Mouse (Mus musculus) spleen, postnatal 10 days (tissue): ENCODE measurements around the gene Rab6b.
A peak's percentile ranks its signal among the peaks of the same experiment; 100 is the strongest.

Source experiments
- DNase-seq, 2 experiments: peaks; one replicate each; pipeline ENCODE4 v3.0.0; 2021 to 2022; ENCODE audit warnings: low spot score in 2 of 2

Rab6b gene

DNA sequence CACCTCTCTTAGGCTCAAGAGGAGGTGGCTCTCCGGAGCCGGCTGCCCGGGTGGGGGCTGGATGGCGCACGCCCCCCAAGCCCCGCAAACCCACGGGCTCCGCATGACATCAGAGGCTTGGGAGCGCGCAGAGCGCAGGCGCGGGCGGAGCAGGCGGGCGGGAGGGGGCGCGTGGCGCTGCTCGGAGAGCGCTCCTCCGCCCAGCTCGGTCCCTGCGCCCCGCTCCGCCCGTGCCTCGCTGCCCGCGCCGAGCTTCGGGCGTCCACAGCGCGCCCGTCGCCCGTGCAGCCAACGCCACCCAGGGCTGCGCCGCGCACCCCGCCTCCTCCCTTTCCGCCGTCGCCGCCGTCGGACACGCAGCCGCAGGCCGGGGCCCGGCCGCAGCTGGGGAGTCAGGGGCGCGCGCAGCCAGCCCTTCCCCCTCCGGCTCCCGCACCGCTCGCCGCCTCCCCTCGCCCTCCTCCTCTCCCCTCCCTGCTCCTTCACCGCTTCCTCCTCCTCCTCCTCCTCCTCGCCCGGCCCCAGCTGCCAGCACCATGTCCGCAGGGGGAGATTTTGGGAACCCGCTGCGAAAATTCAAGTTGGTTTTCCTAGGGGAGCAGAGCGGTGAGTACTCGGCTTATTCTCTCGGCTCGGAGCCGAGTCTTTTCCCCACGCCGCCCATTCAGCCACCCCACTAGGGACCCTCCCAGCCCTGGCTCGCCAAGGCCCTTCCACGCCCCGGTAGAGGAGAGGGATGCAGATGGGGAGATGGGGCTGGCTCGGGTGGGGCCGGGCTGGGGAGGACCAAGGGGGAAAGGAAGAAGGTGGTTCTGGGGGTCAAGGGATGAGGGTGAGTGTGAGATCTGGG lies at the start of gene Rab6b:
Gene Rab6b, plus strand, starts transcription at position 167 of the 850 bp plus-strand sequence.
- no peak for DNase-seq

DNA sequence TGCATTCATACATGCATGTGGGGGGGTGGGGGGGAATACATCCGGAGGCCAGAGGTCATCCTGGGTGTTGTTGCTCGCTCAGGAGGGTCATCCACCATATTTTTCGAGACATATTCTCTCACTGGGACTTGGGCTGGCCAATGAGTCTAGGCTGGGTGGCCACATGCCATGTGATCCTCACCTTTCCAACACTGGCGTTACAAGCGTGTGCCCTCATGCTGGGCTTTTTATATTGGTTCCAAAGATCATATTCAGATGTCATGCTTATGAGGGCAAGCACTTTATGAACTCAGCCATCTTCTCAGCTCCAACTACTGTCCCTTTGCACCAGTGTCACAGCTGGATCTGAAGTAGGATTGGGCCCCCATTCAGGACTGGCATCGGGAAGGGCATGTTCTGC lies 48.0 kb upstream of the Rab6b start:
- no peak for DNase-seq

DNA sequence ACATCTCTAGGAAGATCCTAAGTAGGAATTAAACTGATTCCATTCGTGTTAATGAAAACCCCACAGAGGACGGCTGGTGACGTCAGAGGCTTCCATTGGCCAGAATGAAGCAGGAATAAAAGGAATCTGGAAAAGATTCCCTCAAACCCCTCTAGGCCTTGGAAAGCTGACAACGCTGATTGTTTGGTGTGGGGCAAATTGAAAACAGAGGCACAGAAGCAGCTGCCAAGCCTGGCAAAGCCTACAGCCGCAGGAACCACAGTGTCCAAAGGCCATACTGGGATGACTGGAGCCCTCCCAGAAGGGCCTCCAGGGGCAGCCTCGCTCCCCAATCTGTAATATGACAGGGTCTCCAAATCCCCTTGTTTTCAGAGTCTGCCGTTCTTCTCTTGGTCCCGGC lies 44.7 kb upstream of the Rab6b start:
- DNase-seq: no peak

DNA sequence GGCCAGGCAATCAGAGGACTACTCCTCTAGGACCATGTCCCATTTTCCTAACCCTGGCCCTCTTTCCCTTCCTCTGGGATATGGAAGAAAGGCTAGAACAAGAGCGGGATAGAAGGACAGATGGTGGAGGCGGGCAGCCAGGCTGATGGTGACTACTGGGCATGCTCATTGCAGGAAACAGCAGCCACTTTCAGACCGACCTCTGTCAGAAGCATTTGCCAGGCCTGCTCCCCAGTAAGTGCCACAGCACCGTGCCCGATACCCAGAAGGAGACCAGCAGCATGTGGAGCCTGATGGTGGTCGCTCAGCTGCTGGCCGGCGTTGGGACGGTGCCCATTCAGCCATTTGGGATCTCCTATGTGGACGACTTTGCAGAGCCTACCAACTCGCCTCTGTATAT lies 43.9 kb upstream of the Rab6b start:
- DNase-seq: no peak

DNA sequence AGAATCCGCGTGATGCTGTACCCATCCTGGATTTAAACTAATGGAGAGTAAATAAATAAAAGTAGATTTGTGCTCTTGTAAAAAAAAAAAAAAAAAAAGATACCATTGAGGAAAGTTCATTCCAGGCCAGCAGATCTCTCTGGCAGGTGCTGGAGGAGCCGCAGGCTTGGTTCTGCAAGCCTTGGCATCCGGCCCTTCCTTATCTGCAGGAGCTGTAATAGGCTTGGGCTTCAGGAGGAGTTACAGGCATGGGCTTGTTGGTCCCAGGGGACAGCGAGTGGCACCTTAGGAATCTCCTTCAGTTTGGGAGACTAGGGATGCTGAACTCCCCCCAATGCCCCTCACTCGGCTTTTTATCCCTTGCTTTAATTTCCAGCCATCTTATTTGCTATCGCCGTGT lies 42.8 kb upstream of the Rab6b start:
- no peak for DNase-seq

DNA sequence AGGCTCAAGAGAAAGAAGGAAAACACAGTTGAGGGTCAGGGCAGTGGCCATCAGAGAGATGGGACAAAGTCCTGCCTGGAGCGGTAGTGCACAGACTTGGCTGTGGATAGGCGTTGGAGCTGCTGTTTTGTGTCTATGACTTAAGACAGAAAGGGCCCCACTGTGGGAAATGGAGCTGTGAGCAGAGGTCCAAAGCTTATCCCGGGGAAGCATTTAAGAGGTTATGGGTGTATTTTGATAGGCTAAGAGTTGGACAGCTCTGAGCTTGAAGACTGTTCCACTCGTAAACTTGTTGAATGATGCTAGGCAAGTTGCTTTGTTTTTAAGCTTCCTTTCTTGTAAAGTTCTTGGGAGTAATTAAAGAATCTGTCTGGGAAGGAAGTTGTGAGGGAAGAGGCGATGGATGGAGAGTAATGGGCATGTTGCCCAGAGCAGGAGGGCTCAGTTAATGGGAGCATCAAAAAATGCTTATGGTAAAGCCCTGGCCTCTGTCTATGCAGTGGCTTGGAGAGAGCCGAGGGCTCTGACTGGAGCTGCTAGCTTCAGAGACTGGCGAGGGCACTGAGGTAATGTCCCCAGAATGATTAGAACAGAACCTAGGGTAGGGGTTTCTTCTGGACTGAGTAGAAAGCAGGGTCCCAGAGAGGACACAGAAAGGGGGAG lies 39.9 kb upstream of the Rab6b start:
- DNase-seq: no peak

DNA sequence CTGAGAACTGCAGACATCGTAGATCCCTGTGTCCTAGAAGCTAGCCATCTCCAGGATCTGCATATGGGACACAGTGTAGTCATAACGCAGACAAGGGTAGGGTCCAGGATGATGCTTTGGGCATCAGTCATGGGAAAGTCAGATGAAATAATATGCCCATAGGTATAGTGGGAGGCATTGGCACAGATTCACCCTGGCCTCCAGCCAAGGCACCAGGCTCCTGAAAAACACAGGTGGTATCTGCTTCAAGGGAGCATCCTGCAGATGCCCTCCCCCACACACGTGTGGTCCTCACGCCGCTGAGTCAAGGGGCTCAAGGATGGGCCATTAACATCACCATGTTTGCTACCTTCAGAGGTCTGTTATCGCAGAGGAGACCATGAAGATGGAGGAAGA lies 39.4 kb upstream of the Rab6b start:
- no peak for DNase-seq

DNA sequence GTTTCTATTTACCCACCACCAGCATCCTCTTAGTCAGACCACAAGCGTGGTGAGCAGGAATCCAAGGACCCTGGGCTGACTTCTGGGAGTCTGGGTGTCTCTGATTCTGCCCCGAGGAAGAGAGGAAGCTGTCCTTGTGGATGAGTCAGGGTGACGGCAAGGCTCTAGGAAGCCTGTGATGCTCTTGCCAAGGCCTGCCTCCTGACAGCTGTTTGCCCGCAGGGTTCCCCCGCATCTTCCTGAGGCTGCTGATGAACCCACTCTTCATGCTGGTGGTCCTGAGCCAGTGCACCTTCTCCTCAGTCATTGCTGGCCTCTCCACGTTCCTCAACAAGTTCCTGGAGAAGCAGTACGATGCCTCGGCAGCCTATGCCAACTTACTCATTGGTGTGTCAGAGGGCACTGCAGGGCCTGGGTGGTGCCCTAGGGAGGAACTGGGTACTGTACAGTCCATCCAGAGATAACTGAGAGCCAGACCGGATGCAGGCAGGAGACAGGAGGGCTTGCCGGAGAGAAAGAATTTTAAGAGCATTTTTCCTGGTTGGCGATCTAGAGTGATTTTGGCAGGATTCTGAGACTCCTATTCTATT lies 38.6 kb upstream of the Rab6b start:
- no peak for DNase-seq

DNA sequence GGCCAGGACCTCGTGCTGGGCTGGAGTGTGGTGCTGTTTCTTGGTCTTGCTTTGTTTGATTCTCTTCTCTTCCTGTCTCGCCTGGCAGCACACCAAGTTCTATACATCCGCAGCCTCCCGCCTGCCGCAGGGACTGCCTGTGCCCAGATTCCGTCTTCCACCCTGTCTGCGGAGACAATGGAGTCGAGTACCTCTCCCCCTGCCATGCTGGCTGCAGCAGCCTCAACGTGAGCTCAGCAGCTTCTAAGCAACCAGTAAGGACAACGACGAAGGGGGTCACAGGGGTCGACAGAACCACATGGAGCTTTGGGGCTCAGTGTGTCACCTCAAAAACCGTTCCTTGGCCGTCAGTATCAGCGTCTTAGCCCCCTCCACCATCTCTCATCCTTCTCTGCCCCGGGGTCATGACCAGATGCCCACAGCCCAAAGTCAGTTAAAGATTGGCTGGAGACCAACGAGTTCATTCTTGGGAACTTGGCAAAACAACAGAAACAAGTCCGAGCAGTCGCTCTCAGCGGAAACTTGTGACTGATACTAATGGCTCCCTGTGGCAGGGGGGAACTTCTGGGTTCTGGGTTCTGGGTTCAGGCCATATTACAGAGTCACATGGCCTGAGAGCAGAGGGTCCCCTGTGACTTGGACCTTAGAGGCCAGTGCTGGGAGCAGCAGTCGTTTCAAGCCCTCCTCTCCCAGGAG lies 34.6 kb upstream of the Rab6b start:
- no peak for DNase-seq

DNA sequence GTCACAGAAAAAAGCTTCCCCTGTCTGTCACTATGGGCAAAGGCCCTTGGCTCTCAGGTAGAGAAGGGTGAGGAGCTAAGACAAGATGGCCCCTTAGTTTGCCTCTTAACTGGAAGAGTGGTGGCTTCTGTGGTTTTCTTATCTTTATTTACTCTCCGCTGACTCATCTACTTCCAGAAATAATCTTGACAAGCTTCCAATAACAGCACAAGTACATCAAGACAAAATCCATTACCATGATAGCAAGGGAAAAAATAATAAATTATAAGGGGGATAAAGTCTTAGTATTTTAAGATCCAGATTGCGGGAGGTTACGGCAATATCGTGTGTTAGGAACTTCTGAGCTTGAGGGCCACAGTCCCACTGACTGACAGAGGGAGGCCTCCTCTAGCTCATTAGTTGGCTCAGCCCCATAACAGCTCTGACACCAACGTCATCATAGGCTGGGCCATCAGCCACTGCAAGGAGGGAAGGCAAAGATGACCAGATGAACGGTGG lies 33.3 kb upstream of the Rab6b start:
- DNase-seq: no peak

DNA sequence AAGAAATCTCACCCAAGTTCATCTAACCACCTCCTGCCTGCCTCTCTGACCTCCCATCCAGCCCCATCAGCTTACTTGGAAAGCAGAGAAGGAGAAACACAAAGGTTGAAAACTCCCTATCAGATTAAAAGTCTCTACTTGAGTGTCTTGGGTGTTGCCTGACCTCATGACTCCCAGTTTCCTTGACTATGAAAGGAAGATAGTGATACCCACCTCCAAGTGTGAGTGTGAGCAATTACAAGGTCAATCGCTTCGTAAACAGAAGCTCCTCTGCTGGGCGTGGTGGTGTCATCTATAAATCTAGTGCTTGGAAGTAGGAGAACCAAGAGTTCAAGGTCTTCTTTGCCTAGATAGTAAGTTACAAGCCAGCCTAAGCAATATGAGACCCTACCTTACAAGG lies 31.4 kb upstream of the Rab6b start:
- no peak for DNase-seq

DNA sequence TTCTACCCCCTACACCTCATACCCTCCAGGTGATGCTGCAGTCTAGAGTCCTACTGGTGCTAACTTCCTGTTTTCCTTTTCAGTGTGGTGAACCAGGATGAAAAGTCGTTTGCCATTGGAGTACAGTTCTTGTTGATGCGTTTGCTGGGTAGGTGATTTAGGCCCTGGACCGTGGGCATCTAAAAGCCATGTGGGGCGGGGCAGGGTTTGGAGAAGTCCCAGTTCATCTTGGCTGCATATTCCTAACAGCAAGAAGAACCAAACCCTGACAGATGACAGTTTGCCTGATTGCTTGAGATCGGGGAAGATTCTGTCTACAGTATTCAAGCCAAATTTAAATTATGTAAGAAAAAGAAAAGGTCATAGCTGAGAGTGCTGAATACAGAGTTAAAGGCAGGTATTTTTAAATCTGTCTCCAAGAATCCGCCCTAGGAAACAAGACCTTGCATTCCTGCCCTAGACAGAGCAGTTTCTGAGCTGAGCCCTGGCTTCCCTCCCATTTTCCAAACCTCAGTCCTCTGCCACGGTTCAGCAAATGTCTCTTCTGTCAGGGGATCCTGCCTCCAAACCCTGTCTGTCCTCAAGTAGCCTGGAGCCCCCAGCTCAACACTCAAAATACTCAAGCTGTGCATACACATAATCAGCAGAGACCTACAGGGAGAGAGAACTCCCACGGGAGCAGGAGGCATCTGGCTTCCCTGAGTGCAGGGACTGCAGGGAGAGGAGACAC lies 29.2 kb upstream of the Rab6b start:
- DNase-seq: no peak

DNA sequence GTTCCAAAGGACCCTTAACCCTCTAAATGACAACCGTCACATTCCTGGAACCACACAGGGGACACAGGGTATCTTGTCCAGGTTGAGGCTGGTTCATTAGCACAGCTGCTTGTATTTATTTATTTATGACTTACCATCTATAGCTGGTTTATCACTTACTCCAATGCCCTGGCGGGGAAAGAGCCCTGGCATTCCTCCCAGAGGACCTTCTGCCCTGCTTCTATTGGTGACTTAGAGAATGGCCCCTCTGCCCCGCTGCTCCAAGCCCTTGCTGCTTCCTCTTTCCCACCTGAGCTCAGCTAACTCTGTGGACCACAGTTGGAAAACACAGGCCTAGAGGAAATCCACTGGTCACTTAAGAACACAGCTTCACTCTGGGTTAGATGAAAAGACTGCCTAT lies 28.2 kb upstream of the Rab6b start:
- DNase-seq: no peak

DNA sequence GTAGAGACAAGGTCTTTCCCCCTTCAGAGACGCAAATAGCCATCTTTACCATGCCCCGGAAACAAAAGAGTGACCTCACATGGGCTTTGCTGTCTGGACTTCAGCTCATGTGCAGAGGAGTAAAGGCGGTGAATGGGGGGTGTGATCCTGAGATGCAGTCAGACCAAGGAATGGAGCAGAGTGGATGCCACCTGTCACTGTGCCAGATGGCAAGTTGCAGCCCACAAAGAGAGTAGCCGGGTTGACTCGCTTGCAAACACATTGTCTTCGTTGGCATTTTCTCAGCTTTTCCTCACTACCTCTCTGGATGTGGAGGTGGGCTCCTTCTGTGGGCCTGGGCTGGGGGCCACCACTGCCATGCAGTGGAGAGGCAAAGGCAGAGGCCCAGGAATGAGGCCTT lies 24.9 kb upstream of the Rab6b start:
- no peak for DNase-seq

DNA sequence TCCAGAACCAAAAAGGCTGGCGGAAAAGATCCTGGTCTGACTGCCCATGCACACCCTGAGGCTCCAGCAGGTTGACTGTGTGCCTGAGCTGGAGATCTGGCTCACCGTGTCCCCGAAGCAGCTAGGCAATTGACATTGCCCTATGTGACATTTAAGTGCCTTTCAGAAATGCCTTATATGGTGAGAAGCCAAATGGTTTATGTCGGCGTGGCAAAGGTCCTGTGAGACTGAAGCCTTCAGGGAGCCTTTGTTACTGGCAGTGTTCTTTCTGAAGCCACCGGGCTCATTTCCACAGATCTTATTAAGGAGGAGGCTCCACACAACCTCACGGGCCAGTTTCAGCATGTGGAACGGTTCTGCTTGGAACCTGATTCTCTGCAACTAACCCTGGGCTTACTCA lies 24.3 kb upstream of the Rab6b start:
- DNase-seq: no peak

DNA sequence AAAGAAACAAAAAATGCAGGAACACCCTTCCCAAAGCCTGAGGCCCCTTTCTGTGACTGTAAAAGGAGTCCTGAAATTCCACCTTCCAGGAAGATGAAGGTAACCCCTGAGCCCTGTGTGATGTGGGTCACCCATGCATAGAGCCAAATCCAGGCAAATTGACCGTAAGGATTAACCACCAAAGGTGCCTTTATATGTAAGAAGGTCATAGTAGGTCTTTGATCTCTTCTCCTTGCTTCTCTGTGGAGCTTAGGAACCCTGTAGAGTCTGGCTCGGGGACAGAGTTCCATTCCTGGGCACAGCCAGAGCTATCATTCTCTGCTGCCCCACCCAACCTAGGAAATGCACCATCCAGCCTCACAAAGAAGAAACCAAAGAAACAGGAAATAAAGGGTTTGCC lies 22.9 kb upstream of the Rab6b start:
- no peak for DNase-seq

DNA sequence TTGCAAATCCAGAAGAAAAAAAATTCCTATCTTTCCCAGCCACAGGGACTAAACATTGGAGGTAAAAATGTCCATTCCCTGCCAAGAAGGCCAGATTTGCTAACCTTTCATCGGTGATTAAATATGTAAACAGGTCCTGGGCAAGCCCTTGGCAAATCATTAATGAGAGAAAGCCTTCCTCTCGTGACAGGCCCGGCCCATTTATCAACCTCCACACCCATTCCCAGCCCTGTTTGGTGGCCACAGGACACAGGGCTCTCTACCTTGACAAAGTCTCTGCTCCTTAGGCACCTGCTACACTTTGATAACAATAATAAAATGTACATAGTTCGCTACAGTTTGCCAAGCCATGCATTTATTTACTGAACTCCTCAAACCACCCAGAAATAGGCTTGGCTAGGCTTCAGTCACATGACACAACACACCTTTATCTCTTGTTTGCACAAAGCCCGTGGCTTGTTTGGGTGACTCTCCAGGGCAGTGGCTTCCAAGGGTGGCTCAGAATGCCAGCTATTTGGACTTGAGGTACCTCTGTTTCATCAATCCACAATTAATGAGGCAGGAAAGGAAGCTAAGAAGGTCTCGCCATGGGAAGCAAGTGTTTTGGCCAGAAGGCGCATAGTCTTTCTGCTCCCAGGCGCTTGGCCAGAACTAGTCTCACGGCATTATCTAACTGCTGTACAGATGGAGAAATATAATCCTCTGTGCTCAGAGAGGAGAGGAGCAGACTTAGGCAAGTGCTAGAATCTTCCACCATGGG lies 21.3 kb upstream of the Rab6b start:
- no peak for DNase-seq

DNA sequence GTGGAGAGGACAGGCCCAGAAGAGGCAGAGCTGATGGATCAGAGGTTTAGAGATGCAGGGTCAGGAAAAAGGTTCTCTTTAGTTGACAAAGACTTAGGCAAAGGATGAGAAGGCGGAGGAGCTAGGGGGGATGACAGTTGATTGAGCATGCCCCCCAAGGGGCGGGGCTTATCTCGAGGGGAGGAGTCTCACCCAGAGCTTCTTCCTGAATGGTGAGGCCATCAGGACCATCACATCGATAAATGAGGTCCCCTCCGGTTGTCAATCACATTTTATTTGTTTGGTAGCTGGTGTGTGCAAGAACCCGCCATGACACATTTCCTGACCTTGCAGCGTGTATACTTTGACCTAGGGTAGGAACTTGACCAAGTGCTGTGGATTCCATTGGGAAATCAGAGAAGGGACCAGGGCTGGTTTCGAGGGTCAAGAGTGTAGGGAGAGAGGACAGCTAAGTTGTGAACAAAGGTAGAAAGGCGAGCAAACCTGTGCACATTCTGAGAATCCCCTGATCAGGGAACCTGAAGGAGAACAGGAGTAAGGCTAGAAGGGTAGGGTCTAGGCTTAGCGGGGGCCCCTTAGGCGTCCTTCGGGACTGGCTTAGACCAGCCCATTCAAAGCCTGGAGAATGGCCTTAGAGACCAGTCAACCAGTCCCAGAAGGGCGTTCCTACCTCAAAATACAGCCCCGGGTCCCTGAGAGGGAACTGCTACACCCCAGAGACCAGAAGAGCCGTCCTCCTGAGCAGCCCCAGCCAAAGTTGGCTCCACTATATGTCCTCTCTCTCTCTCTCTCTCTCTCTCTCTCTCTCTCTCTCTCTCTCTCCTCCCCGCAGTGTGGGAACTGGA lies 20.3 kb upstream of the Rab6b start:
- DNase-seq: no peak

DNA sequence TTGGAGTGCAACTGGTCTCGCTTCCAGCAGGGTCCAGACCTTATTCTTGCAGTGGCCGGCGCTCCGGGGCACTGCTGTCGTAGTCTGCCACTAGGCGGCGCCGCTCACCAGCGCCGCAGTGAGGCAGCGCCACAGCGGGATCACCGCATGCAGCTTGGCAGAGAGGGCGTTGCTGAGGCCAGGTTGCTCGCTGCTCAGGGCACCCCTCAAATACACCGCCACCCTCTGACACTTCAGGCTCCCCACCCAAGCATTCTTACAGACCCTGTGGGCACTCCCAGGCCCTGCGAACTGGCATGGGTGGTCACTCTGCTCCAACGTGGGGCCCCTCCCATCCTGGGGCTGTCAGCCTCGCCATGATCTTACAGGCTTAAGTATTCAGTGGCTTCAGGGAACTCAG lies 19.3 kb upstream of the Rab6b start:
- DNase-seq: peak; percentile 47 to 75

DNA sequence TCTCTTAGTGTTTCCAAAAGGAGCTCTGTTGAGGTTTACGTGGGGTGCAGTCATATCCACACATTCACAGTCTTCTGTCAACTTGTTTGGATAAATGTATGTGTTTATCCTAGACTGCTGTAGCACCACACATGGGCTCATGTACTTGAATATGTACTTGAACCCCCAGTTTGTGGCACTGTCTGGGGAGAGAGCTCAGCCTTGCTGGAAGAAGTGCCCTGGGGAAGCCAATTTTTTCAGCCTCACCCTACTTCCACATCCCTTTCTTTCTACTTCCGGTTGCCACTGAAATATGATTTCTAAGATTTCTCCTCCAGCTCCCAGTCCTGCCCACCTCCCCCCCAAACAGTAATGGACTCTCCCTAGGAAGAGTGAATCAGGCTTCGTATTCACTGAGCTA lies 17.9 kb upstream of the Rab6b start:
- no peak for DNase-seq
